8 mouse cellular contexts compared by ENCODE assay signal in the genomic region with DNA sequence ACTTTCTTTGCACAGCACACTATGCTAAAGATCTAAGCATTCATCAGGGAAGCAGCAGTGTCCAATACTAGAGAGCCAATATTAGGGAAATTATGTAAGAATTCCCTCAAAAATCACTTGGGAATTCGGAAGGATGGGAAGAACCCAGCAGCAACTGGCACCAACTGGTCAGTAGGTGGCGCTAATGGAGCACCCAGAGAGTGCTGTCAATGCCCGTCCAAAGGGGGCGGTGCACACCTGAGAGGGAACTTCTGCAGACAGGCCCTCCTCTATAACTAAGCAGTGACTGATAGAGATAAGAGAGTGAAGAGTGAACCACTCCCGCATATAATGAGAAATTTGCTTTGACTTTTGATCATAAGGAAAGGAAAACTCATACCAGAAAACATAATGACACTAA. TPM values are rescaled to one million over a fixed set of nuclear protein-coding genes. Genes with fewer than 3 reads are reported as not detected.
DNase-seq lines count a peak whose midpoint lies in the region; ATAC-seq and TF ChIP-seq lines count a peak whose summit lies in the region.

No protein-coding gene starts in this region.

- DNase-seq in A20 (ENCODE audit: low read depth, low spot score) (peak; percentile 72), Patski (ENCODE audit: low read depth, low spot score) (peak; percentile 4)
- peak; percentile 85 for DNase-seq in embryo, embryonic 10.5 days (ENCODE audit: low spot score)
- peak; percentile 72 to 83 for DNase-seq in heart, adult 18-20 months
- peak; percentile 82 for DNase-seq in liver, postnatal 0 days
- DNase-seq in retina, postnatal 7 days (ENCODE audit: low read depth, low spot score), result peak; percentile 25
- peak; percentile 36 for DNase-seq in urinary bladder, adult 2 months (ENCODE audit: low spot score)

- H3K27me3 ChIP-seq in Patski, result peaks cover 4% of the 10 kb centered on the region
- no peaks in the 10 kb centered on the region for H3K27me3 ChIP-seq in kidney, embryonic 16.5 days (ENCODE audit: insufficient read depth, low read length)
- no peaks in the 10 kb centered on the region for H3K27me3 ChIP-seq in liver, postnatal 0 days (ENCODE audit: insufficient read depth, low read length)

- H3K27ac ChIP-seq in kidney, embryonic 16.5 days (ENCODE audit: low read length), result no peak overlapping the region
- H3K27ac ChIP-seq in liver, postnatal 0 days (ENCODE audit: low read depth), result no peak overlapping the region

- no peaks in the 10 kb centered on the region for H3K4me1 ChIP-seq in kidney, embryonic 16.5 days (ENCODE audit: insufficient read depth, low read length)
- H3K4me1 ChIP-seq in liver, postnatal 0 days (ENCODE audit: insufficient read depth), result no peaks in the 10 kb centered on the region

- in situ Hi-C loops in Patski (cut with MboI; ENCODE audit: low pct_unique_long_range_greater_than_20kb), result loop anchor here (10.0 to 25.0 kb wide), 2 partner anchors 405 to 1312 kb away; partner anchors contain the start of gene Olfr655

- TF ChIP-seq CTCF in Patski (IDR thresholded peaks at IDR 0.05), result peak; percentile 96
- peak; percentile 99 for TF ChIP-seq CTCF in liver, postnatal 0 days (IDR thresholded peaks at IDR 0.05; ENCODE audit: low read depth)

- no peak overlapping the region for H3K9ac ChIP-seq in kidney, embryonic 16.5 days (replicated peaks; ENCODE audit: low read length)
- H3K9ac ChIP-seq in liver, postnatal 0 days (replicated peaks), result no peak overlapping the region

- 8% methylated on average over 5 of the region's 5 CpGs for WGBS in kidney, embryonic 16.5 days
- 2% methylated on average over 5 of the region's 5 CpGs for WGBS in liver, postnatal 0 days (ENCODE audit: insufficient replicate concordance)

- ATAC-seq in Patski, result peak; percentile 91
- peak; percentile 78; the same call in 1 of the 2 replicates for ATAC-seq in kidney, embryonic 16.5 days (ENCODE audit: low FRiP score, low TSS enrichment)
- peak; percentile 78 for ATAC-seq in liver, postnatal 0 days

- H3K4me2 ChIP-seq in kidney, embryonic 16.5 days (replicated peaks; ENCODE audit: low read depth, low read length), result no peak overlapping the region
- no peak overlapping the region for H3K4me2 ChIP-seq in liver, postnatal 0 days (ENCODE audit: low read depth, low read length)

- POLR2A ChIA-PET in Patski (lab: Charles Lee), result no interaction called here

- H3K9me3 ChIP-seq in kidney, embryonic 16.5 days (ENCODE audit: low read length), result no peaks in the 10 kb centered on the region
- H3K9me3 ChIP-seq in liver, postnatal 0 days (ENCODE audit: low read length), result no peaks in the 10 kb centered on the region

- H3K36me3 ChIP-seq in kidney, embryonic 16.5 days (ENCODE audit: insufficient read depth, low read length), result no peaks in the 10 kb centered on the region
- H3K36me3 ChIP-seq in liver, postnatal 0 days (replicated peaks; ENCODE audit: insufficient read depth, low read length), result no peaks in the 10 kb centered on the region

- no peak for TF ChIP-seq EP300 in liver, postnatal 0 days (IDR thresholded peaks at IDR 0.05; ENCODE audit: low read depth)

- CTCF ChIA-PET in Patski (lab: Charles Lee), result no interaction called here

- H3K4me3 ChIP-seq in kidney, embryonic 16.5 days (ENCODE audit: low read length), result no peak overlapping the region
- no peak overlapping the region for H3K4me3 ChIP-seq in liver, postnatal 0 days (ENCODE audit: low read depth, low read length)

RNA-seq across cellular contexts. Expression of gene Olfr649, which starts 4.0 kb away (rescaled TPM):
- not detected for polyA plus RNA-seq in Patski (2021)
- total RNA-seq in heart, adult 18-20 months (2021), result not detected
- polyA plus RNA-seq in kidney, embryonic 16.5 days (2015; fragmentation: Nextera tagmentation; extraction: Ambion mirVana), result not detected in 2 replicates
- not detected in 2 replicates for polyA plus RNA-seq in liver, postnatal 0 days (2015; fragmentation: Nextera tagmentation; extraction: Ambion mirVana)
- polyA plus RNA-seq in urinary bladder, adult 2 months (2012; rRNA removed), result not detected in 2 replicates

RNA-seq across cellular contexts. Expression of gene Olfr648, which starts 16.6 kb away (rescaled TPM):
- 0.03 TPM for polyA plus RNA-seq in Patski (2021)
- total RNA-seq in heart, adult 18-20 months (2021), result not detected
- 0.15 and 0.19 TPM in 2 replicates for polyA plus RNA-seq in kidney, embryonic 16.5 days (2015; fragmentation: Nextera tagmentation; extraction: Ambion mirVana)
- not detected in 2 replicates for polyA plus RNA-seq in liver, postnatal 0 days (2015; fragmentation: Nextera tagmentation; extraction: Ambion mirVana)
- polyA plus RNA-seq in urinary bladder, adult 2 months (2012; rRNA removed), result 0.03 and 0.07 TPM in 2 replicates

RNA-seq across cellular contexts. Expression of gene Trim6, which starts 18.8 kb away (rescaled TPM):
- polyA plus RNA-seq in Patski (2021), result 0.08 TPM
- under 1 TPM; 0.30 to 0.67 TPM for total RNA-seq in heart, adult 18-20 months (2021)
- polyA plus RNA-seq in kidney, embryonic 16.5 days (2015; fragmentation: Nextera tagmentation; extraction: Ambion mirVana), result 2.3 and 2.6 TPM in 2 replicates
- 0.25 and 0.27 TPM in 2 replicates for polyA plus RNA-seq in liver, postnatal 0 days (2015; fragmentation: Nextera tagmentation; extraction: Ambion mirVana)
- 0.62 and 0.98 TPM in 2 replicates for polyA plus RNA-seq in urinary bladder, adult 2 months (2012; rRNA removed)

RNA-seq across cellular contexts. Expression of gene Olfm5, which starts 35.2 kb away (rescaled TPM):
- polyA plus RNA-seq in Patski (2021), result not detected
- total RNA-seq in heart, adult 18-20 months (2021), result not detected
- not detected in 2 replicates for polyA plus RNA-seq in kidney, embryonic 16.5 days (2015; fragmentation: Nextera tagmentation; extraction: Ambion mirVana)
- polyA plus RNA-seq in liver, postnatal 0 days (2015; fragmentation: Nextera tagmentation; extraction: Ambion mirVana), result not detected in 2 replicates
- polyA plus RNA-seq in urinary bladder, adult 2 months (2012; rRNA removed), result not detected in 2 replicates

RNA-seq across cellular contexts. Expression of gene Trim34a, which starts 44.4 kb away (rescaled TPM):
- polyA plus RNA-seq in Patski (2021), result 1.6 TPM
- total RNA-seq in heart, adult 18-20 months (2021), result 1 to 10 TPM; 3.9 to 4.7 TPM
- 1.9 and 2.5 TPM in 2 replicates for polyA plus RNA-seq in kidney, embryonic 16.5 days (2015; fragmentation: Nextera tagmentation; extraction: Ambion mirVana)
- polyA plus RNA-seq in liver, postnatal 0 days (2015; fragmentation: Nextera tagmentation; extraction: Ambion mirVana), result 2.6 and 2.8 TPM in 2 replicates
- polyA plus RNA-seq in urinary bladder, adult 2 months (2012; rRNA removed), result 16.2 and 16.7 TPM in 2 replicates

Comparison
In these comparisons a context has a peak if more than half of its experiments do, and no peak if none do; other contexts are left out.
1. DNase-seq: peak in every context shown above with its lines; median percentile 85 in embryo, embryonic 10.5 days; 82 in liver, postnatal 0 days; 78 in heart, adult 18-20 months; 72 in A20; 36 in urinary bladder, adult 2 months; 25 in retina, postnatal 7 days; 4 in Patski.